Mouse (Mus musculus): ENCODE data around the gene Map2k5. TPM values are rescaled to one million over a fixed set of nuclear protein-coding genes. Genes with fewer than 3 reads are reported as not detected.

Gene Map2k5
- total RNA-seq, 2 experiments from 2014 or later: 30.8 to 31.2 TPM

Other genes with a start within 250 kb of the Map2k5 start
- gene Skor1, start 228.9 kb downstream of the Map2k5 start, total RNA-seq (2021): under 1 TPM; 0.15 TPM
- gene 2300009A05Rik, start 21.3 kb upstream of the Map2k5 start, total RNA-seq (2021): 10 to 100 TPM; 26.4 to 32.4 TPM
- under 1 TPM in 1 of 2 experiments, not detected in 1; 0.19 TPM for gene Iqch, start 224.6 kb upstream of the Map2k5 start, total RNA-seq (2021)
- gene Aagab, start 224.8 kb upstream of the Map2k5 start, total RNA-seq (2021): 10 to 100 TPM; 44.2 to 46.5 TPM